Mouse (Mus musculus): ENCODE results near the gene Fmnl1.

- no peak for TF ChIP-seq CTCF (IDR thresholded peaks at IDR 0.05; ENCODE audit: borderline replicate concordance, control insufficient read depth, extremely low read depth, insufficient read depth, low read length, poor library complexity)
- TF ChIP-seq POLR2A (IDR thresholded peaks at IDR 0.05; ENCODE audit: control insufficient read depth, extremely low read depth, insufficient read depth, low read length, poor library complexity), result 0 out of 2 replicates have a peak, but pooled peaks have one; percentile 25
These were observed 1.6 kb downstream of the Fmnl1 start for GRCm38 (mm10) chr11:103172392-103173040.

All from thymus, adult 2 months (tissue).